Mouse (Mus musculus): Measurements from ENCODE around the gene Foxp1.

GRCm38 (mm10) chr6:99079041-99079835 is 443.3 kb downstream of the Foxp1 start:
- TF ChIP-seq CTCF (IDR thresholded peaks at IDR 0.05 in 2 of 3, conservative IDR thresholded peaks at IDR 0.05 in 1 of 3; ENCODE audit: control insufficient read depth in 1 of 3, insufficient read depth in 1 of 3, low read depth in 2 of 3, low read length in 3 of 3, poor library complexity in 1 of 3, severe bottlenecking in 1 of 3), result no peak
- no peak for TF ChIP-seq EP300 (IDR thresholded peaks at IDR 0.05; ENCODE audit: low read depth in 1 of 2, low read length in 2 of 2)
- no peak for TF ChIP-seq MAFK (IDR thresholded peaks at IDR 0.05; ENCODE audit: borderline replicate concordance, low read depth, low read length)
- no peak for TF ChIP-seq MXI1 (IDR thresholded peaks at IDR 0.05; ENCODE audit: low read depth, low read length)

Measured in MEL (cell line).